Mouse (Mus musculus): Measurements from ENCODE around the gene E330017A01Rik.

DNA sequence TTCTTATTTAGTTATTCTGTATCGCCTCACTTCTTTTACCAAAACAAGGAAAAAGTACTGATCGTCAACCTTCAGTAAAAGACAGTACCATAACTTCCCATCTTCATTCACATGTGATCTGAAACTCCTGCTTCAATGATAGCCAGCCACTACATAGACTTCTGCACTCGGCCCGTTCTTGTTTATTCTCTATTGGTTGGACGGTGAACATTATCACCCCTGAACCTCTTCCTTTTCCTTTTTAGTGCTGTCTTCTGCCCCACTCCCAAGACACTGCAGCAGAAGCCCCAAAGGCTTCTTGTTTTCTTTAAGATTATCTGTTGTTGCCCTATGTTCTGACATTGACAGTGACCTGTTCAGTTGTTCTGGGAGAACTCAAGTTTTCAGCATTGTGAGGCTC is 9.6 kb downstream of the E330017A01Rik start:
- TF ChIP-seq CTCF (conservative IDR thresholded peaks at IDR 0.05; ENCODE audit: low read length) = no peak
- TF ChIP-seq NANOG (IDR thresholded peaks at IDR 0.05; ENCODE audit: borderline replicate concordance, low read length) = no peak
